Mouse (Mus musculus) stomach, postnatal 0 days (tissue): ENCODE measurements around the gene Cebpb. TPM values are rescaled to one million over a fixed set of nuclear protein-coding genes. Genes with fewer than 3 reads are reported as not detected.

Experiments
- ATAC-seq: fragments of 200-750 bp; cut with Nextera tagmentation; 2 replicates; pipeline ENCODE4 v1.8.0; 2017; ENCODE audit not compliant: low FRiP score, low TSS enrichment
- DNase-seq: peaks from one replicate; pipeline ENCODE4 v3.0.0-alpha.2; 2016; ENCODE audit warnings: low spot score
- H3K27ac ChIP-seq: fragments of 300-500 bp; sonication (generic); replicated peaks from 2 replicates; pipeline ENCODE4 v1.5.1; 2014; ENCODE audit warnings: mild to moderate bottlenecking, control low read depth
- H3K27me3 ChIP-seq: fragments of 300-500 bp; sonication (generic); 2 replicates; pipeline ENCODE4 v1.6.1; 2014; ENCODE audit warnings: low read length; ENCODE audit not compliant: control insufficient read depth, insufficient read depth
- H3K36me3 ChIP-seq: fragments of 300-500 bp; sonication (generic); 2 replicates; pipeline ENCODE4 v1.6.1; 2014; ENCODE audit warnings: low read length, mixed read lengths; ENCODE audit not compliant: control insufficient read depth, insufficient read depth
- H3K4me1 ChIP-seq: fragments of 300-500 bp; sonication (generic); replicated peaks from 2 replicates; pipeline ENCODE4 v1.6.1; 2014; ENCODE audit warnings: antibody characterized with exemption; ENCODE audit not compliant: control insufficient read depth, insufficient read depth
- H3K4me2 ChIP-seq: fragments of 300-500 bp; sonication (generic); replicated peaks from 2 replicates; pipeline ENCODE4 v1.6.1; 2014; ENCODE audit warnings: low read depth, mild to moderate bottlenecking, control low read depth, moderate library complexity
- H3K4me3 ChIP-seq: fragments of 300-500 bp; sonication (generic); 2 replicates; pipeline ENCODE4 v1.5.1; 2014; ENCODE audit warnings: low read depth, low read length, control low read depth
- H3K9ac ChIP-seq: fragments of 300-500 bp; sonication (generic); 2 replicates; pipeline ENCODE4 v1.6.1; 2014; ENCODE audit warnings: mild to moderate bottlenecking, low read length, control low read depth, mixed read lengths
- H3K9me3 ChIP-seq: fragments of 300-500 bp; sonication (generic); 2 replicates; pipeline ENCODE4 v1.6.1; 2016; ENCODE audit warnings: low read length; ENCODE audit not compliant: control insufficient read depth
- CTCF ChIP-seq: IDR thresholded peaks from 2 replicates; pipeline ENCODE4 v1.5.1; 2016; ENCODE audit warnings: antibody characterized with exemption, low read depth, mild to moderate bottlenecking, moderate library complexity
- EP300 ChIP-seq: optimal IDR thresholded peaks from 2 replicates; pipeline ENCODE3; 2016; ENCODE audit warnings: antibody characterized with exemption
- WGBS: fragments of 180-500 bp; shearing (Covaris S2); extraction: QIAGEN DNeasy Blood & Tissue Kit; methylation state at CpG from one replicate; pipeline ENCODE4 v1.1.7; 2014; 5-methylcytosine and 5-hydroxymethylcytosine counted together
- polyA plus RNA-seq: library from polyadenylated mRNA; unstranded; fragments of >200 nt; fragmentation: Nextera tagmentation; extraction: Ambion mirVana; gene quantifications from 2 replicates; pipeline ENCODE4 v1.2.1, GENCODE M21; 2015

The Cebpb gene
- polyA plus RNA-seq, 1 experiment from 2014 or later, result 55.0 TPM

- Histone ChIP-seq H3K4me2 (peak overlapping the region; percentile 86), H3K27me3 (no peaks in the 10 kb centered on the region), H3K9me3 (no peaks in the 10 kb centered on the region), H3K4me3 (peak overlapping the region; percentile 76), H3K4me1 (peaks cover 4% of the 10 kb centered on the region), H3K36me3 (no peaks in the 10 kb centered on the region), H3K27ac (peak overlapping the region; percentile 85), H3K9ac (peak overlapping the region; percentile 91)
- no peak for ATAC-seq
- TF ChIP-seq CTCF, result no peak
- no peak for TF ChIP-seq EP300
- 1% methylated on average over 12 of the region's 12 CpGs for WGBS
- no peak for DNase-seq
Measured at GRCm38 (mm10) chr2:167660611-167660971, 28.1 kb upstream of the Cebpb start.

- ATAC-seq, result peak; percentile 93
- H3K4me2 ChIP-seq, result peak within 1 kb of the TSS; percentile 86
- no peak for TF ChIP-seq CTCF
- no peak for TF ChIP-seq EP300
- DNase-seq, result peak; percentile 96
- no peaks in the 10 kb centered on the region for H3K9me3 ChIP-seq
- no peaks in the 10 kb centered on the region for H3K36me3 ChIP-seq
- H3K4me3 ChIP-seq, result peak within 1 kb of the TSS; percentile 76
- peaks cover 4% of the 10 kb centered on the region for H3K4me1 ChIP-seq
- no peaks in the 10 kb centered on the region for H3K27me3 ChIP-seq
- peak within 1 kb of the TSS; percentile 91 for H3K9ac ChIP-seq
- WGBS, result under 1% methylated on average over 93 of the region's 110 CpGs
- H3K27ac ChIP-seq, result peak within 1 kb of the TSS; percentile 85
Measured at GRCm38 (mm10) chr2:167661270-167662203, 27.2 kb upstream of the Cebpb start, which contains the start of gene Gm20431. Gene Gm20431, minus strand, starts transcription at chr2:167661496.

GRCm38 (mm10) chr2:167662713-167663112 is 26.0 kb upstream of the Cebpb start:
- no peak for TF ChIP-seq EP300
- TF ChIP-seq CTCF, result no peak
- Histone ChIP-seq H3K9me3 (no peaks in the 10 kb centered on the region), H3K27ac (no peak overlapping the region), H3K4me1 (peaks cover 4% of the 10 kb centered on the region; the same call in 1 of the 2 replicates), H3K36me3 (no peaks in the 10 kb centered on the region), H3K4me3 (no peak overlapping the region), H3K27me3 (no peaks in the 10 kb centered on the region), H3K9ac (no peak overlapping the region), H3K4me2 (no peak overlapping the region)
- DNase-seq (no peak), ATAC-seq (no peak)
- 46% methylated on average over 6 of the region's 6 CpGs for WGBS

- ATAC-seq (no peak), DNase-seq (no peak)
- H3K4me3 ChIP-seq, result no peak overlapping the region
- no peak overlapping the region for H3K27ac ChIP-seq
- H3K36me3 ChIP-seq, result no peaks in the 10 kb centered on the region
- H3K9ac ChIP-seq, result no peak overlapping the region
- no peaks in the 10 kb centered on the region for H3K9me3 ChIP-seq
- no peaks in the 10 kb centered on the region for H3K4me1 ChIP-seq
- 82% methylated on average over 18 of the region's 18 CpGs for WGBS
- no peak for TF ChIP-seq EP300
- no peak for TF ChIP-seq CTCF
- no peak overlapping the region for H3K4me2 ChIP-seq
- no peaks in the 10 kb centered on the region for H3K27me3 ChIP-seq
Measured at GRCm38 (mm10) chr2:167665972-167666713, 22.6 kb upstream of the Cebpb start.

GRCm38 (mm10) chr2:167668426-167668825 is 20.3 kb upstream of the Cebpb start:
- Histone ChIP-seq H3K36me3 (no peaks in the 10 kb centered on the region), H3K4me1 (no peaks in the 10 kb centered on the region), H3K4me2 (no peak overlapping the region), H3K9me3 (no peaks in the 10 kb centered on the region), H3K27ac (no peak overlapping the region), H3K4me3 (no peak overlapping the region), H3K9ac (no peak overlapping the region), H3K27me3 (no peaks in the 10 kb centered on the region)
- TF ChIP-seq CTCF, result no peak
- DNase-seq (no peak), ATAC-seq (no peak)
- 88% methylated on average over 5 of the region's 5 CpGs for WGBS
